Mouse (Mus musculus) heart, embryonic 14.5 days (tissue): Measurements from ENCODE around the gene Egfl8. TPM values are rescaled to one million over a fixed set of nuclear protein-coding genes. Genes with fewer than 3 reads are reported as not detected.

Experiments
- ATAC-seq: fragments of 200-750 bp; cut with Nextera tagmentation; 2 replicates; pipeline ENCODE4 v1.8.0; 2017; ENCODE audit warnings: low read depth, moderate TSS enrichment; ENCODE audit not compliant: insufficient number of reproducible peaks, insufficient read depth, low FRiP score
- H3K27ac ChIP-seq, 2 experiments: fragments of 200-500 bp in 1 of 2; fragments of 300-500 bp in 1 of 2; sonication (generic) in 1 of 2; replicated peaks in 1 of 2; 2 replicates each; pipeline ENCODE4 v1.5.1; 2012 to 2014; ENCODE audit warnings: low read depth in 2 of 2, low read length in 2 of 2, control low read depth in 1 of 2, mild to moderate bottlenecking in 1 of 2, mixed read lengths in 1 of 2; ENCODE audit not compliant: control insufficient read depth in 1 of 2, insufficient read depth in 1 of 2
- H3K27me3 ChIP-seq: fragments of 300-500 bp; sonication (generic); 2 replicates; pipeline ENCODE4 v1.6.1; 2014; ENCODE audit warnings: mild to moderate bottlenecking, low read length, control low read depth; ENCODE audit not compliant: control insufficient read depth, insufficient read depth
- H3K36me3 ChIP-seq: fragments of 300-500 bp; sonication (generic); 2 replicates; pipeline ENCODE4 v1.6.1; 2014; ENCODE audit warnings: mild to moderate bottlenecking, control low read depth, low read length, mixed read lengths; ENCODE audit not compliant: control insufficient read depth, insufficient read depth
- H3K4me1 ChIP-seq, 2 experiments: fragments of 200-500 bp in 1 of 2; fragments of 300-500 bp in 1 of 2; sonication (generic) in 1 of 2; 2 replicates each; pipeline ENCODE4 v1.6.1; 2012 to 2014; ENCODE audit warnings: low read length in 2 of 2, control low read depth in 1 of 2, mixed read lengths in 1 of 2; ENCODE audit not compliant: control insufficient read depth in 2 of 2, insufficient read depth in 2 of 2
- H3K4me2 ChIP-seq: fragments of 300-500 bp; sonication (generic); 2 replicates; pipeline ENCODE4 v1.6.1; 2014; ENCODE audit warnings: mild to moderate bottlenecking, low read length
- H3K4me3 ChIP-seq, 2 experiments: fragments of 200-500 bp in 1 of 2; fragments of 300-500 bp in 1 of 2; sonication (generic) in 1 of 2; 2 replicates each; pipeline ENCODE4 v1.5.1; 2012 to 2014; ENCODE audit warnings: low read length in 2 of 2, mild to moderate bottlenecking in 2 of 2, control low read depth in 1 of 2, low read depth in 1 of 2, moderate library complexity in 1 of 2; ENCODE audit not compliant: control insufficient read depth in 1 of 2, insufficient read depth in 1 of 2
- H3K9ac ChIP-seq: fragments of 300-500 bp; sonication (generic); 2 replicates; pipeline ENCODE4 v1.6.1; 2014; ENCODE audit warnings: mild to moderate bottlenecking, low read length
- H3K9me3 ChIP-seq: fragments of 300-500 bp; sonication (generic); 2 replicates; pipeline ENCODE4 v1.6.1; 2016; ENCODE audit warnings: low read length, control low read depth; ENCODE audit not compliant: control insufficient read depth
- WGBS: fragments of 180-500 bp; shearing (Covaris S2); extraction: QIAGEN DNeasy Blood & Tissue Kit; methylation state at CpG from one replicate; pipeline ENCODE4 v1.1.7; 2014; 5-methylcytosine and 5-hydroxymethylcytosine counted together
- polyA plus RNA-seq: library from polyadenylated mRNA; unstranded; fragments of >200 nt; fragmentation: Nextera tagmentation; extraction: Ambion mirVana; gene quantifications from 2 replicates; pipeline ENCODE4 v1.2.1, GENCODE M21; 2014

Gene Egfl8
- polyA plus RNA-seq, 1 experiment from 2014 or later = 0.55 TPM

- no peaks in the 10 kb centered on the region for H3K9me3 ChIP-seq
- no peak overlapping the region; the same call in 1 of the 2 replicates for H3K9ac ChIP-seq
- H3K4me3 ChIP-seq = peak overlapping the region; percentile 1 to 27; a peak in 2 of 4 replicates
- ATAC-seq = no peak
- no peak overlapping the region for H3K27ac ChIP-seq
- H3K27me3 ChIP-seq = peaks cover 51% of the 10 kb centered on the region
- no peaks in the 10 kb centered on the region; the same call in 1 of the 2 replicates for H3K36me3 ChIP-seq
- H3K4me1 ChIP-seq = peaks cover 19 to 42% of the 10 kb centered on the region in 2 experiments
- peak overlapping the region; percentile 60 for H3K4me2 ChIP-seq
- WGBS = 2% methylated on average over 48 of the region's 48 CpGs
Measured at GRCm38 (mm10) chr17:34630761-34631301, 15.1 kb upstream of the Egfl8 start.

GRCm38 (mm10) chr17:34629796-34630603 is 14.2 kb upstream of the Egfl8 start:
- Histone ChIP-seq H3K36me3 (peaks cover 7% of the 10 kb centered on the region), H3K27ac (no peak overlapping the region), H3K9me3 (no peaks in the 10 kb centered on the region), H3K27me3 (peaks cover 51% of the 10 kb centered on the region), H3K4me1 (peaks cover 19 to 42% of the 10 kb centered on the region in 2 experiments), H3K4me2 (peak overlapping the region; percentile 97), H3K9ac (no peak overlapping the region), H3K4me3 (peak overlapping the region in 1 of 2 experiments; percentile 27; a peak in 2 of 4 replicates)
- WGBS = 18% methylated on average over 12 of the region's 12 CpGs
- ATAC-seq = no peak

GRCm38 (mm10) chr17:34629221-34629751 is 13.5 kb upstream of the Egfl8 start, which contains the start of gene Prrt1:
TSS of gene Prrt1 (plus strand) at chr17:34629533.
- Histone ChIP-seq H3K4me1 (peaks cover 19 to 42% of the 10 kb centered on the region in 2 experiments), H3K9me3 (no peaks in the 10 kb centered on the region), H3K27ac (peak within 1 kb of the TSS; percentile 96; a peak in 3 of 4 replicates), H3K36me3 (peaks cover 9% of the 10 kb centered on the region), H3K4me2 (peak within 1 kb of the TSS; percentile 97), H3K4me3 (peak within 1 kb of the TSS; percentile 61 to 66), H3K27me3 (peaks cover 50% of the 10 kb centered on the region), H3K9ac (peak within 1 kb of the TSS; percentile 78)
- ATAC-seq = no peak
- WGBS = 5% methylated on average over 16 of the region's 16 CpGs

- peak overlapping the region; percentile 78 for H3K9ac ChIP-seq
Measured at GRCm38 (mm10) chr17:34628644-34628967, 12.8 kb upstream of the Egfl8 start.

GRCm38 (mm10) chr17:34627943-34628643 is 12.3 kb upstream of the Egfl8 start, which contains the start of gene Ppt2:
TSS of gene Ppt2 (minus strand) at chr17:34628510.
- H3K4me2 ChIP-seq = peak within 1 kb of the TSS; percentile 97
- H3K36me3 ChIP-seq = peaks cover 21% of the 10 kb centered on the region
- peaks cover 19 to 42% of the 10 kb centered on the region in 2 experiments for H3K4me1 ChIP-seq
- peak within 1 kb of the TSS; percentile 78 for H3K9ac ChIP-seq
- H3K4me3 ChIP-seq = peak within 1 kb of the TSS; percentile 61 to 66
- 5% methylated on average over 29 of the region's 29 CpGs for WGBS
- peak within 1 kb of the TSS; percentile 96 for H3K27ac ChIP-seq
- H3K9me3 ChIP-seq = no peaks in the 10 kb centered on the region
- no peak for ATAC-seq
- H3K27me3 ChIP-seq = peaks cover 40% of the 10 kb centered on the region

More at GRCm38 (mm10) chr17:34628644-34628967, 12.8 kb upstream of the Egfl8 start:
- Histone ChIP-seq H3K27me3 (peaks cover 45% of the 10 kb centered on the region), H3K9me3 (no peaks in the 10 kb centered on the region), H3K36me3 (peaks cover 16% of the 10 kb centered on the region), H3K4me1 (peaks cover 19 to 42% of the 10 kb centered on the region in 2 experiments), H3K27ac (peak overlapping the region in 1 of 2 experiments; percentile 96; a peak in 1 of 4 replicates), H3K4me2 (peak overlapping the region; percentile 97), H3K4me3 (peak overlapping the region in 1 of 2 experiments; percentile 66; a peak in 1 of 4 replicates)
- no peak for ATAC-seq
- WGBS = 32% methylated on average over 5 of the region's 5 CpGs

- peak; percentile 84 for ATAC-seq
- H3K27ac ChIP-seq = peak overlapping the region; percentile 96
- under 1% methylated on average over 45 of the region's 45 CpGs for WGBS
- H3K36me3 ChIP-seq = peaks cover 29% of the 10 kb centered on the region
- H3K4me2 ChIP-seq = peak overlapping the region; percentile 97
- peaks cover 32% of the 10 kb centered on the region for H3K27me3 ChIP-seq
- H3K9me3 ChIP-seq = no peaks in the 10 kb centered on the region
- H3K4me1 ChIP-seq = peaks cover 19 to 41% of the 10 kb centered on the region in 2 experiments
- peak overlapping the region; percentile 78 for H3K9ac ChIP-seq
- H3K4me3 ChIP-seq = peak overlapping the region; percentile 66 to 85
Measured at GRCm38 (mm10) chr17:34627093-34627942, 11.5 kb upstream of the Egfl8 start.
